Mouse (Mus musculus): ENCODE results near the gene Mrpl46. TPM values are rescaled to one million over a fixed set of nuclear protein-coding genes. Genes with fewer than 3 reads are reported as not detected.

The Mrpl46 gene
- total and polyA plus RNA-seq, 2 experiments from 2014 or later: 41.4 to 71.5 TPM

- H3K9ac ChIP-seq (replicated peaks; ENCODE audit: low read depth, low read length): no peak overlapping the region
- no peak overlapping the region for H3K27ac ChIP-seq (ENCODE audit: low read depth)
- no peak for DNase-seq (ENCODE audit: low spot score)
- no peak overlapping the region for H3K4me3 ChIP-seq (ENCODE audit: low read depth, low read length)
- no peaks in the 10 kb centered on the region for H3K9me3 ChIP-seq (replicated peaks; ENCODE audit: control insufficient read depth, low read length)
- WGBS: 82% methylated on average over 3 of the region's 3 CpGs
- H3K4me2 ChIP-seq (ENCODE audit: low read depth, low read length): no peak overlapping the region
- ATAC-seq (ENCODE audit: insufficient read depth, low read depth): no peak
- TF ChIP-seq EP300 (IDR thresholded peaks at IDR 0.05; ENCODE audit: low read depth) (no peak), CTCF (IDR thresholded peaks at IDR 0.05; ENCODE audit: low read depth) (no peak)
- H3K36me3 ChIP-seq (replicated peaks; ENCODE audit: control insufficient read depth, insufficient read depth, low read length): peaks cover 9% of the 10 kb centered on the region; the same call in 1 of the 2 replicates
- H3K4me1 ChIP-seq (ENCODE audit: control insufficient read depth, insufficient read depth): peaks cover 14% of the 10 kb centered on the region
- no peaks in the 10 kb centered on the region for H3K27me3 ChIP-seq (ENCODE audit: control insufficient read depth, insufficient read depth, low read length)
These were observed 13.3 kb upstream of the Mrpl46 start for GRCm38 (mm10) chr7:78796624-78797023.

- H3K27ac ChIP-seq (ENCODE audit: low read depth): peak overlapping the region; percentile 61
- peak; percentile 31 for ATAC-seq (ENCODE audit: insufficient read depth, low read depth)
- peak; percentile 44 for DNase-seq (ENCODE audit: low spot score)
- H3K9me3 ChIP-seq (replicated peaks; ENCODE audit: control insufficient read depth, low read length): no peaks in the 10 kb centered on the region
- 19% methylated on average over 6 of the region's 6 CpGs for WGBS
- H3K4me1 ChIP-seq (ENCODE audit: control insufficient read depth, insufficient read depth): peaks cover 14% of the 10 kb centered on the region
- no peak overlapping the region for H3K4me3 ChIP-seq (ENCODE audit: low read depth, low read length)
- no peaks in the 10 kb centered on the region for H3K27me3 ChIP-seq (ENCODE audit: control insufficient read depth, insufficient read depth, low read length)
- H3K36me3 ChIP-seq (replicated peaks; ENCODE audit: control insufficient read depth, insufficient read depth, low read length): peaks cover 26% of the 10 kb centered on the region
- H3K4me2 ChIP-seq (ENCODE audit: low read depth, low read length): peak overlapping the region; percentile 19; the same call in 1 of the 2 replicates
- no peak; the same call in 1 of the 2 replicates for TF ChIP-seq EP300 (IDR thresholded peaks at IDR 0.05; ENCODE audit: low read depth)
- no peak for TF ChIP-seq CTCF (IDR thresholded peaks at IDR 0.05; ENCODE audit: low read depth)
- no peak overlapping the region for H3K9ac ChIP-seq (replicated peaks; ENCODE audit: low read depth, low read length)
These were observed 11.3 kb upstream of the Mrpl46 start for GRCm38 (mm10) chr7:78794571-78795092.

GRCm38 (mm10) chr7:78793895-78794570 lies 10.7 kb upstream of the Mrpl46 start:
- ATAC-seq (ENCODE audit: insufficient read depth, low read depth): no peak
- TF ChIP-seq EP300 (IDR thresholded peaks at IDR 0.05; ENCODE audit: low read depth): no peak
- TF ChIP-seq CTCF (IDR thresholded peaks at IDR 0.05; ENCODE audit: low read depth): no peak
- Histone ChIP-seq H3K27ac (ENCODE audit: low read depth) (peak overlapping the region; percentile 61; the same call in 1 of the 2 replicates), H3K9ac (replicated peaks; ENCODE audit: low read depth, low read length) (no peak overlapping the region), H3K27me3 (ENCODE audit: control insufficient read depth, insufficient read depth, low read length) (no peaks in the 10 kb centered on the region), H3K9me3 (replicated peaks; ENCODE audit: control insufficient read depth, low read length) (no peaks in the 10 kb centered on the region), H3K4me3 (ENCODE audit: low read depth, low read length) (no peak overlapping the region), H3K36me3 (replicated peaks; ENCODE audit: control insufficient read depth, insufficient read depth, low read length) (peaks cover 32% of the 10 kb centered on the region), H3K4me1 (ENCODE audit: control insufficient read depth, insufficient read depth) (peaks cover 14% of the 10 kb centered on the region), H3K4me2 (ENCODE audit: low read depth, low read length) (peak overlapping the region; percentile 19; the same call in 1 of the 2 replicates)
- 65% methylated on average over 13 of the region's 13 CpGs for WGBS
- no peak for DNase-seq (ENCODE audit: low spot score)

GRCm38 (mm10) chr7:78791359-78792222 lies 8.3 kb upstream of the Mrpl46 start:
- peaks cover 40% of the 10 kb centered on the region for H3K36me3 ChIP-seq (replicated peaks; ENCODE audit: control insufficient read depth, insufficient read depth, low read length)
- ATAC-seq (ENCODE audit: insufficient read depth, low read depth) (peak; percentile 65), DNase-seq (ENCODE audit: low spot score) (peak; percentile 81)
- WGBS: 78% methylated on average over 15 of the region's 15 CpGs
- H3K27me3 ChIP-seq (ENCODE audit: control insufficient read depth, insufficient read depth, low read length): no peaks in the 10 kb centered on the region
- H3K9ac ChIP-seq (replicated peaks; ENCODE audit: low read depth, low read length): no peak overlapping the region
- TF ChIP-seq CTCF (IDR thresholded peaks at IDR 0.05; ENCODE audit: low read depth): peak; percentile 92
- no peak for TF ChIP-seq EP300 (IDR thresholded peaks at IDR 0.05; ENCODE audit: low read depth)
- peaks cover 14% of the 10 kb centered on the region for H3K4me1 ChIP-seq (ENCODE audit: control insufficient read depth, insufficient read depth)
- no peak overlapping the region for H3K4me3 ChIP-seq (ENCODE audit: low read depth, low read length)
- H3K4me2 ChIP-seq (ENCODE audit: low read depth, low read length): no peak overlapping the region
- H3K27ac ChIP-seq (ENCODE audit: low read depth): no peak overlapping the region
- no peaks in the 10 kb centered on the region for H3K9me3 ChIP-seq (replicated peaks; ENCODE audit: control insufficient read depth, low read length)

- Histone ChIP-seq H3K27me3 (ENCODE audit: control insufficient read depth, insufficient read depth, low read length) (no peaks in the 10 kb centered on the region), H3K9me3 (replicated peaks; ENCODE audit: control insufficient read depth, low read length) (no peaks in the 10 kb centered on the region), H3K9ac (replicated peaks; ENCODE audit: low read depth, low read length) (no peak overlapping the region), H3K4me1 (ENCODE audit: control insufficient read depth, insufficient read depth) (peaks cover 3% of the 10 kb centered on the region; the same call in 1 of the 2 replicates), H3K4me2 (ENCODE audit: low read depth, low read length) (no peak overlapping the region), H3K27ac (ENCODE audit: low read depth) (no peak overlapping the region), H3K36me3 (replicated peaks; ENCODE audit: control insufficient read depth, insufficient read depth, low read length) (peaks cover 42% of the 10 kb centered on the region), H3K4me3 (ENCODE audit: low read depth, low read length) (no peak overlapping the region)
- DNase-seq (ENCODE audit: low spot score) (no peak), ATAC-seq (ENCODE audit: insufficient read depth, low read depth) (no peak)
- 82% methylated on average over 12 of the region's 12 CpGs for WGBS
- TF ChIP-seq EP300 (IDR thresholded peaks at IDR 0.05; ENCODE audit: low read depth) (no peak), CTCF (IDR thresholded peaks at IDR 0.05; ENCODE audit: low read depth) (no peak)
These were observed 4.6 kb upstream of the Mrpl46 start for GRCm38 (mm10) chr7:78787793-78788380.
